Comparison of ENCODE assay signal across 8 mouse cellular contexts in genomic region chr6:126164781-126165180, GRCm38 (mm10). TPM values are rescaled to one million over a fixed set of nuclear protein-coding genes. Genes with fewer than 3 reads are reported as not detected.
A peak's percentile ranks its signal among the peaks of the same experiment; 100 is the strongest.
DNase-seq lines count a peak whose midpoint lies in the region; ATAC-seq lines count a peak whose summit lies in the region.

No protein-coding gene starts in this region.

- peak overlapping the region; percentile 57 for H3K4me3 ChIP-seq in forebrain, embryonic 10.5 days
- peak overlapping the region; percentile 40 for H3K4me3 ChIP-seq in hindbrain, embryonic 11.5 days (ENCODE audit: low read depth, low read length)
- peak overlapping the region; percentile 41 for H3K4me3 ChIP-seq in liver, embryonic 11.5 days (ENCODE audit: low read depth, low read length)

- peaks cover 81% of the 10 kb centered on the region for H3K4me1 ChIP-seq in forebrain, embryonic 10.5 days
- peaks cover 7% of the 10 kb centered on the region for H3K4me1 ChIP-seq in hindbrain, embryonic 11.5 days (replicated peaks; ENCODE audit: control insufficient read depth, insufficient read depth, low read length)
- no peaks in the 10 kb centered on the region for H3K4me1 ChIP-seq in liver, embryonic 11.5 days (replicated peaks; ENCODE audit: control insufficient read depth, insufficient read depth, low read length)

- H3K9ac ChIP-seq in hindbrain, embryonic 11.5 days (ENCODE audit: low read depth, low read length): no peak overlapping the region
- H3K9ac ChIP-seq in liver, embryonic 11.5 days (ENCODE audit: low read depth, low read length): peak overlapping the region; percentile 50; the same call in 1 of the 2 replicates

- under 1% methylated on average over 27 of the region's 27 CpGs for WGBS in forebrain, embryonic 10.5 days
- WGBS in hindbrain, embryonic 11.5 days: under 1% methylated on average over 27 of the region's 27 CpGs
- 1% methylated on average over 27 of the region's 27 CpGs for WGBS in liver, embryonic 11.5 days

- peak; percentile 33; the same call in 1 of the 2 replicates for ATAC-seq in hindbrain, embryonic 11.5 days (ENCODE audit: low FRiP score)
- no peak for ATAC-seq in liver, embryonic 11.5 days (replicated peaks; ENCODE audit: low FRiP score)

- H3K27ac ChIP-seq in forebrain, embryonic 10.5 days: peak overlapping the region; percentile 78
- H3K27ac ChIP-seq in hindbrain, embryonic 11.5 days (ENCODE audit: low read depth, low read length): no peak overlapping the region
- no peak overlapping the region for H3K27ac ChIP-seq in liver, embryonic 11.5 days (ENCODE audit: low read depth, low read length)

- DNase-seq in ovary, postnatal 14 days (ENCODE audit: low spot score): peak; percentile 18
- no peak for DNase-seq in ovary, adult 18-20 months (ENCODE audit: low spot score)
- peak; percentile 68 for DNase-seq in forebrain, embryonic 10.5 days (ENCODE audit: extremely low spot score, low spot score)
- peak; percentile 73 for DNase-seq in hindbrain, embryonic 11.5 days (ENCODE audit: low spot score)
- peak; percentile 44 for DNase-seq in liver, embryonic 11.5 days (ENCODE audit: low spot score)
- peak; percentile 50 for DNase-seq in yolk sac, embryonic 10.5 days (ENCODE audit: low spot score)
- no peak for DNase-seq in left cerebral cortex, adult 9 months (ENCODE audit: low spot score in 2 of 2)
- no peak for DNase-seq in left cerebral cortex, postnatal 36 days (ENCODE audit: low spot score in 2 of 2)

- intact Hi-C loops in left cerebral cortex, postnatal 36 days (cut with DNase I): loop anchor here (5.0 to 10.0 kb wide), 4 partner anchors 67 to 310 kb away; no protein-coding TSS in a partner anchor

- peak overlapping the region; percentile 76 for H3K4me2 ChIP-seq in hindbrain, embryonic 11.5 days (replicated peaks; ENCODE audit: low read depth, low read length)
- H3K4me2 ChIP-seq in liver, embryonic 11.5 days: peak overlapping the region; percentile 64

- no peaks in the 10 kb centered on the region for H3K36me3 ChIP-seq in forebrain, embryonic 10.5 days (replicated peaks)
- no peaks in the 10 kb centered on the region for H3K36me3 ChIP-seq in hindbrain, embryonic 11.5 days (ENCODE audit: control insufficient read depth, insufficient read depth, low read length)
- H3K36me3 ChIP-seq in liver, embryonic 11.5 days (ENCODE audit: control insufficient read depth, insufficient read depth, low read length): no peaks in the 10 kb centered on the region

- H3K9me3 ChIP-seq in forebrain, embryonic 10.5 days: no peaks in the 10 kb centered on the region
- H3K9me3 ChIP-seq in hindbrain, embryonic 11.5 days (ENCODE audit: control insufficient read depth, low read length): no peaks in the 10 kb centered on the region
- H3K9me3 ChIP-seq in liver, embryonic 11.5 days (ENCODE audit: control insufficient read depth, low read length): no peaks in the 10 kb centered on the region

- H3K27me3 ChIP-seq in forebrain, embryonic 10.5 days (ENCODE audit: poor library complexity, severe bottlenecking): peaks cover 79% of the 10 kb centered on the region
- peaks cover 43% of the 10 kb centered on the region for H3K27me3 ChIP-seq in hindbrain, embryonic 11.5 days (ENCODE audit: control insufficient read depth, insufficient read depth, low read length)
- H3K27me3 ChIP-seq in liver, embryonic 11.5 days (replicated peaks; ENCODE audit: control insufficient read depth, insufficient read depth, low read length): peaks cover 58% of the 10 kb centered on the region

RNA-seq across cellular contexts. Expression of gene Ntf3, which starts 1.9 kb away (rescaled TPM):
- polyA plus RNA-seq in forebrain, embryonic 10.5 days (2016; fragmentation: Nextera tagmentation; extraction: Ambion mirVana): 6.6 and 6.7 TPM in 2 replicates
- polyA plus RNA-seq in hindbrain, embryonic 11.5 days (2014; fragmentation: Nextera tagmentation; extraction: Ambion mirVana): 4.5 and 5.8 TPM in 2 replicates
- 6.1 and 6.2 TPM in 2 replicates for polyA plus RNA-seq in liver, embryonic 11.5 days (2014; fragmentation: Nextera tagmentation; extraction: Ambion mirVana)
- total RNA-seq in left cerebral cortex, postnatal 36 days (2021): 1 to 10 TPM; 2.0 to 2.2 TPM

Comparison
In these comparisons a context has a peak if more than half of its experiments do, and no peak if none do; other contexts are left out.
1. DNase-seq: peak in ovary, postnatal 14 days (single experiment), forebrain, embryonic 10.5 days (single experiment), hindbrain, embryonic 11.5 days (single experiment), liver, embryonic 11.5 days (single experiment) and yolk sac, embryonic 10.5 days (single experiment); none in ovary, adult 18-20 months (single experiment), left cerebral cortex, adult 9 months (0 of 2) and left cerebral cortex, postnatal 36 days (0 of 2).
2. Peak in every context shown above with its lines, with median percentiles within 50 percentile points of each other: H3K4me3 ChIP-seq.